In the genomic region with DNA sequence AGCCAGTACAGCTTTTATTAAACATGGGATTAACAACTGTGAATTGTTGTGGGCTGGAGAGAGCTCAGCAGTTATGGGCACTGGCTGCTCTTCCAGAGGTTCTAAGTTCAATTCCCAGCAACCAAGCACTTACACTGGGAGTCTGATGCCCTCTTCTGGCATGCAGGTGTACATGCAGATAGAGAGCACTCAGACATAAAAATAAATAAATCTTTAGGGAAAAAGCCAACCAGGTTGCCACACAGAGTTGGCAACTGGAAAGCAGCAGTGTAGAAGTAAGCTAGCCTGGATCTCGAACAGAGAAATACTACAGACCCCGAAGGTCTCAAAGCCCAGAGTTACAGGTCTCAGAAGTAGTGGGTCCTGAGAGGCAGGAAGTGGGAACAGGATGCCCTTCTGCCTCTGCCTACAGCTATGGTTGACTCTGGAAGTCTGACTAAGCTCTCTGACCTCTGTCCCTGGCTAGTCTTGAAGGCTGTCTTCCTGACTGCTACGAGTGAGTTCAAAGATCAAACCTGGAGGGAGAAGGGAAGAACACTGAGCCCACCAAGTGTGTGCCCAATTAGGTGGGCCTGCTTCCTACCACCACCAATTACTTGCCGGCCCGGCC, we compare ENCODE assay signal across 8 mouse cellular contexts. TPM values are rescaled to one million over a fixed set of nuclear protein-coding genes. Genes with fewer than 3 reads are reported as not detected.
DNase-seq lines count a peak whose midpoint lies in the region; ATAC-seq lines count a peak whose summit lies in the region.

No protein-coding gene starts in this region.

- H3K9ac ChIP-seq in midbrain, embryonic 13.5 days (replicated peaks): no peak overlapping the region

- H3K4me2 ChIP-seq in midbrain, embryonic 13.5 days (replicated peaks): no peak overlapping the region

- 68% methylated on average over 5 of the region's 5 CpGs for WGBS in midbrain, embryonic 13.5 days

- peak; percentile 37 to 43 for DNase-seq in heart, adult 18-20 months
- DNase-seq in heart, adult 8-10 months (ENCODE audit: low spot score): no peak
- peak; percentile 64 for DNase-seq in A20 (ENCODE audit: low read depth, low spot score)
- DNase-seq in T-cell, adult 2 months (ENCODE audit: low spot score): peak; percentile 45
- peak; percentile 73 for DNase-seq in induced T-regulatory cell, adult 2 months (ENCODE audit: low read depth)
- DNase-seq in retina, embryonic 14.5 days (ENCODE audit: low spot score): peak; percentile 52

- no peaks in the 10 kb centered on the region for H3K9me3 ChIP-seq in midbrain, embryonic 13.5 days

- H3K4me3 ChIP-seq in midbrain, embryonic 13.5 days (replicated peaks): no peak overlapping the region

- no peaks in the 10 kb centered on the region for H3K27me3 ChIP-seq in midbrain, embryonic 13.5 days

- ATAC-seq in monocyte, adult 5-6 weeks (replicated peaks; ENCODE audit: insufficient number of reproducible peaks, low FRiP score, low TSS enrichment, poor library complexity, severe bottlenecking): no peak
- ATAC-seq in midbrain, embryonic 13.5 days: no peak

- H3K4me1 ChIP-seq in midbrain, embryonic 13.5 days (replicated peaks): peaks cover 18% of the 10 kb centered on the region

- no peak overlapping the region for H3K27ac ChIP-seq in midbrain, embryonic 13.5 days

- H3K36me3 ChIP-seq in midbrain, embryonic 13.5 days: no peaks in the 10 kb centered on the region

RNA-seq across cellular contexts. Expression of gene Fmc1, which starts 2.0 kb away (rescaled TPM):
- 100 to 1,000 TPM; 237 to 257 TPM for total RNA-seq in heart, adult 18-20 months (2021)
- total RNA-seq in heart, adult 8-10 months (2022): 100 to 1,000 TPM; 234 to 298 (median 248) TPM
- 13.5 to 17.0 TPM (median 13.7 TPM) in 3 replicates for total RNA-seq in monocyte, adult 5-6 weeks (2017)
- polyA plus RNA-seq in midbrain, embryonic 13.5 days (2015; fragmentation: Nextera tagmentation; extraction: Ambion mirVana): 168 and 175 TPM in 2 replicates

RNA-seq across cellular contexts. Expression of gene Luc7l2, which starts 19.8 kb away (rescaled TPM):
- total RNA-seq in heart, adult 18-20 months (2021): 10 to 100 TPM; 79.5 to 96.8 TPM
- total RNA-seq in heart, adult 8-10 months (2022): 100 to 1,000 TPM in 1 of 4 experiments, 10 to 100 TPM in 3; 84.5 to 120 (median 91.4) TPM
- 295 to 500 TPM (median 307 TPM) in 3 replicates for total RNA-seq in monocyte, adult 5-6 weeks (2017)
- 38.6 and 46.7 TPM in 2 replicates for polyA plus RNA-seq in midbrain, embryonic 13.5 days (2015; fragmentation: Nextera tagmentation; extraction: Ambion mirVana)

Comparison
In these comparisons a context has a peak if more than half of its experiments do, and no peak if none do; other contexts are left out.
1. RNA of gene Fmc1, which starts 2.0 kb away (total RNA-seq): 237 to 257 TPM in heart, adult 18-20 months and 234 to 298 TPM in heart, adult 8-10 months; 13.5 to 17.0 TPM in monocyte, adult 5-6 weeks; every median in the first group is over 10 times any median in the second.